25 mouse cellular contexts compared by ENCODE assay signal in the genomic region with DNA sequence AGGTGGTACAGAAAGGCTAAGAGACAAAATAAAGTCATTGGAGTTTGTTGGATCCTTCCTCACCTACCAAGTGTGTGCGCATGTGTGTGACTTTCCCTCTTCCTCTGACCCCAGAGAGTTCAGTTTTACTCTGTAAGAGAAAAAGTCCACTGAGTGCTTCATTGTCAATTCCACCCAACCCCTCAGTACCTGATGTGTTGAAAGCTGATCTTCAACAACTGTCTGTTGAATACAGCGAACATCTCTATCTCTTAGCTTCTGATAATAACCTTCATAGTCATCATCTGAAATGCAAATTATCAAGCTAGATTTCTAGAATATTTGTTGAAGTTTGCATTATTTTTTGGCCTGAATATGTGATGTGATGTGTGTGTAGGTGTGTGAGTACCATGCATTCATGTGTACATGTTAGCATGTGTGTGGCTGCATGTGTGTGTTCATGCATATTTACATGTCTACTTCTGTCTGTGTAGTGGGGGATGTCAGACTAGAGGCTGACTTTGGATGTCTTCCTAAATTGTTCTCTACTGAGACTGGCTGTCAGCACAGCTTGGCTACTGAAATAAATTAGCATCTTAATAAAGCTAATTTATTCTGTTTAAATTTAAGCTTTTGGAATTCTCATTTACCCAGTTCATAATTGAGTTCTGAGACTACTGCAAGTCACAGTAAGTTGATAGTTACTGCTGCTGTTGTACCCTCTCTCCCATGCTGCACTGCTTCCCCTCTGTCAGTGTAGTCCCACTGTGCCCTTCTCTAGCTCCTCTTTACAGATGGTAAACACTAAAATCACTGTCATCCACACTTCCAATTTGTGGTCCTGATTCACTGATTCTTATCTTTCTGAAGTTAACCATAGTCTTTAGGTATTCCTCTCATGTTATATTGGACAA.
DNase-seq lines count a peak whose midpoint lies in the region; ATAC-seq lines count a peak whose summit lies in the region.
"Had no signal": no experiment of that assay in that cellular context is flagged by ENCODE, and none has a peak within 500 bp of the region (broad histone marks: within the 10 kb centered on the region; RNA-seq: fewer than 3 reads in every experiment).

No protein-coding gene starts in this region.

- no peak overlapping the region for H3K4me2 ChIP-seq in forebrain, embryonic 13.5 days
- no peak overlapping the region for H3K4me2 ChIP-seq in forebrain, embryonic 11.5 days (ENCODE audit: low read depth, low read length, severe bottlenecking)
- no peak overlapping the region for H3K4me2 ChIP-seq in hindbrain, embryonic 16.5 days (ENCODE audit: low read length)
- H3K4me2 ChIP-seq in midbrain, embryonic 16.5 days (ENCODE audit: low read length): no peak overlapping the region
- H3K4me2 ChIP-seq: embryonic facial prominence, embryonic 12.5 days; heart, embryonic 11.5 days; liver, embryonic 15.5 days; lung, embryonic 15.5 days; neural tube, embryonic 12.5 days had no signal

- no peaks in the 10 kb centered on the region for H3K9me3 ChIP-seq in forebrain, embryonic 13.5 days (replicated peaks)
- H3K9me3 ChIP-seq in forebrain, embryonic 11.5 days (ENCODE audit: control insufficient read depth, low read length): no peaks in the 10 kb centered on the region
- H3K9me3 ChIP-seq in hindbrain, embryonic 16.5 days (ENCODE audit: control insufficient read depth, low read length): no peaks in the 10 kb centered on the region
- no peaks in the 10 kb centered on the region for H3K9me3 ChIP-seq in midbrain, embryonic 16.5 days (replicated peaks; ENCODE audit: control insufficient read depth, low read length, poor library complexity, severe bottlenecking)
- H3K9me3 ChIP-seq: embryonic facial prominence, embryonic 12.5 days; limb, embryonic 10.5 days; liver, embryonic 15.5 days; lung, embryonic 15.5 days; megakaryocyte, embryonic 14.5 days; neural tube, embryonic 12.5 days had no signal

- ATAC-seq in forebrain, embryonic 13.5 days: peak; percentile 96
- no peak for ATAC-seq in forebrain, embryonic 11.5 days (replicated peaks; ENCODE audit: low FRiP score)
- ATAC-seq in hindbrain, embryonic 16.5 days: 0 out of 2 replicates have a peak, but pooled peaks have one; percentile 27
- ATAC-seq in midbrain, embryonic 16.5 days: 0 out of 2 replicates have a peak, but pooled peaks have one; percentile 48
- ATAC-seq: intestine, embryonic 16.5 days had no signal

- 94% methylated on average over 2 of the region's 2 CpGs for WGBS in forebrain, embryonic 13.5 days
- 98% methylated on average over 2 of the region's 2 CpGs for WGBS in forebrain, embryonic 11.5 days
- 93% methylated on average over 2 of the region's 2 CpGs for WGBS in hindbrain, embryonic 16.5 days
- whole genome bisulfite sequencing in midbrain, embryonic 16.5 days: 91% methylated on average over 2 of the region's 2 CpGs

- no peak for DNase-seq in forebrain, embryonic 11.5 days (ENCODE audit: low spot score)
- DNase-seq in layer of hippocampus, adult 9-11 months: peak; percentile 7
- no peak for DNase-seq in layer of hippocampus, postnatal 25 days (ENCODE audit: extremely low spot score in 1 of 2, low spot score in 1 of 2)
- no peak for DNase-seq in right cerebral cortex, adult 2 months (ENCODE audit: low spot score in 2 of 2)
- no peak for DNase-seq in urinary bladder, adult 2 months (ENCODE audit: low spot score)
- DNase-seq: adrenal gland, postnatal 25 days; cerebellum, adult 11-12 months; cerebellum, postnatal 14 days; gastrocnemius, postnatal 10 days; kidney, postnatal 36 days; liver; lung, postnatal 36 days; retina, postnatal 1 day; thymus, postnatal 14 days had no signal

- no peak overlapping the region for H3K9ac ChIP-seq in forebrain, embryonic 13.5 days
- no peak overlapping the region for H3K9ac ChIP-seq in forebrain, embryonic 11.5 days (ENCODE audit: low read length)
- no peak overlapping the region for H3K9ac ChIP-seq in hindbrain, embryonic 16.5 days (ENCODE audit: low read depth, low read length)
- H3K9ac ChIP-seq in midbrain, embryonic 16.5 days (ENCODE audit: low read depth, low read length): no peak overlapping the region
- H3K9ac ChIP-seq: embryonic facial prominence, embryonic 12.5 days; liver, embryonic 15.5 days; lung, embryonic 15.5 days; neural tube, embryonic 12.5 days had no signal

- no peak overlapping the region for H3K4me3 ChIP-seq in forebrain, embryonic 13.5 days
- no peak overlapping the region for H3K4me3 ChIP-seq in forebrain, embryonic 11.5 days (ENCODE audit: low read depth, low read length)
- H3K4me3 ChIP-seq in hindbrain, embryonic 16.5 days (ENCODE audit: low read length): no peak overlapping the region
- no peak overlapping the region for H3K4me3 ChIP-seq in midbrain, embryonic 16.5 days (ENCODE audit: low read depth, low read length)
- H3K4me3 ChIP-seq: embryonic facial prominence, embryonic 12.5 days; limb, embryonic 10.5 days; liver, embryonic 15.5 days; lung, embryonic 15.5 days; megakaryocyte, embryonic 14.5 days; neural tube, embryonic 12.5 days had no signal

- no peaks in the 10 kb centered on the region for H3K27me3 ChIP-seq in forebrain, embryonic 13.5 days
- H3K27me3 ChIP-seq in forebrain, embryonic 11.5 days (ENCODE audit: control insufficient read depth, insufficient read depth, low read length): no peaks in the 10 kb centered on the region
- H3K27me3 ChIP-seq in hindbrain, embryonic 16.5 days (replicated peaks; ENCODE audit: control insufficient read depth, insufficient read depth, low read length): no peaks in the 10 kb centered on the region
- H3K27me3 ChIP-seq in midbrain, embryonic 16.5 days (ENCODE audit: control insufficient read depth, insufficient read depth, low read depth, low read length): no peaks in the 10 kb centered on the region
- H3K27me3 ChIP-seq: embryonic facial prominence, embryonic 12.5 days; liver, embryonic 15.5 days; lung, embryonic 15.5 days; megakaryocyte, embryonic 14.5 days; neural tube, embryonic 12.5 days had no signal

- H3K27ac ChIP-seq in forebrain, embryonic 13.5 days: no peak overlapping the region
- no peak overlapping the region for H3K27ac ChIP-seq in forebrain, embryonic 11.5 days (ENCODE audit: low read depth, low read length)
- no peak overlapping the region for H3K27ac ChIP-seq in hindbrain, embryonic 16.5 days (ENCODE audit: low read depth, low read length)
- no peak overlapping the region for H3K27ac ChIP-seq in midbrain, embryonic 16.5 days (ENCODE audit: low read length)
- H3K27ac ChIP-seq: embryonic facial prominence, embryonic 12.5 days; limb, embryonic 10.5 days; liver, embryonic 15.5 days; lung, embryonic 15.5 days; neural tube, embryonic 12.5 days had no signal

- no peaks in the 10 kb centered on the region for H3K36me3 ChIP-seq in forebrain, embryonic 13.5 days (ENCODE audit: poor library complexity, severe bottlenecking)
- no peaks in the 10 kb centered on the region for H3K36me3 ChIP-seq in forebrain, embryonic 11.5 days (ENCODE audit: control insufficient read depth, insufficient read depth, low read length)
- H3K36me3 ChIP-seq in hindbrain, embryonic 16.5 days (ENCODE audit: control insufficient read depth, insufficient read depth, low read length): no peaks in the 10 kb centered on the region
- no peaks in the 10 kb centered on the region for H3K36me3 ChIP-seq in midbrain, embryonic 16.5 days (ENCODE audit: control insufficient read depth, insufficient read depth, low read length)
- H3K36me3 ChIP-seq: embryonic facial prominence, embryonic 12.5 days; limb, embryonic 10.5 days; liver, embryonic 15.5 days; lung, embryonic 15.5 days; neural tube, embryonic 12.5 days had no signal

- no peaks in the 10 kb centered on the region for H3K4me1 ChIP-seq in forebrain, embryonic 13.5 days
- H3K4me1 ChIP-seq in forebrain, embryonic 11.5 days (replicated peaks; ENCODE audit: control insufficient read depth, insufficient read depth, low read length): no peaks in the 10 kb centered on the region
- no peaks in the 10 kb centered on the region for H3K4me1 ChIP-seq in hindbrain, embryonic 16.5 days (ENCODE audit: control insufficient read depth, insufficient read depth, low read depth, low read length)
- H3K4me1 ChIP-seq in midbrain, embryonic 16.5 days (ENCODE audit: control insufficient read depth, insufficient read depth, low read length): no peaks in the 10 kb centered on the region
- H3K4me1 ChIP-seq: embryonic facial prominence, embryonic 12.5 days; limb, embryonic 10.5 days; liver, embryonic 15.5 days; lung, embryonic 15.5 days; megakaryocyte, embryonic 14.5 days; neural tube, embryonic 12.5 days had no signal
